Mouse (Mus musculus): Measurements from ENCODE around the gene Hs3st4.

- no peak for TF ChIP-seq CTCF (IDR thresholded peaks at IDR 0.05; ENCODE audit: extremely low read depth, insufficient read depth, low read length)
- no peak for TF ChIP-seq POLR2A (IDR thresholded peaks at IDR 0.05; ENCODE audit: extremely low read depth, insufficient read depth, low read length)
Measured at GRCm38 (mm10) chr7:124239903-124240647, 257.4 kb downstream of the Hs3st4 start.
